Mouse (Mus musculus) adrenal gland, adult 18-20 months (tissue): ENCODE results near the gene Ptpn11. TPM values are rescaled to one million over a fixed set of nuclear protein-coding genes. Genes with fewer than 3 reads are reported as not detected.
"Not testable (repeated sequence)": the region's sequence is repeated elsewhere in the genome, so short reads cannot be mapped to it uniquely, and the experiment has no call there.

Experiments used
- DNase-seq, 2 experiments: peaks; one replicate each; pipeline ENCODE4 v3.0.0; 2021 to 2022; ENCODE audit warnings: low spot score in 2 of 2
- total RNA-seq, 2 experiments: library from RNA; stranded (reverse); gene quantifications; 1 replicate in 1 of 2; 2 replicates in 1 of 2; pipeline ENCODE4 v1.2.3; 2021

Gene Ptpn11
- total RNA-seq, 2 experiments from 2014 or later = 115 to 136 TPM

- DNase-seq = peak; percentile 69 to 72
Observed at GRCm38 (mm10) chr5:121215380-121216125, 24.4 kb upstream of the Ptpn11 start.

- DNase-seq = no peak
Observed at GRCm38 (mm10) chr5:121214707-121215106, 23.5 kb upstream of the Ptpn11 start.

- DNase-seq = no peak
Observed at GRCm38 (mm10) chr5:121212108-121212507, 20.9 kb upstream of the Ptpn11 start.

GRCm38 (mm10) chr5:121210601-121210924, 19.4 kb upstream of the Ptpn11 start:
- DNase-seq = no peak

GRCm38 (mm10) chr5:121209755-121210600, 18.8 kb upstream of the Ptpn11 start:
- no peak for DNase-seq

GRCm38 (mm10) chr5:121206984-121207383, 15.8 kb upstream of the Ptpn11 start:
- DNase-seq = no peak

GRCm38 (mm10) chr5:121206540-121206939, 15.3 kb upstream of the Ptpn11 start:
- DNase-seq = no peak

GRCm38 (mm10) chr5:121205537-121206130, 14.4 kb upstream of the Ptpn11 start:
- not testable (repeated sequence) for DNase-seq

GRCm38 (mm10) chr5:121204132-121205089, 13.2 kb upstream of the Ptpn11 start, which contains the start of gene Rpl6:
Gene Rpl6, plus strand, starts transcription at chr5:121204481.
- peak; percentile 67 for DNase-seq

GRCm38 (mm10) chr5:121202467-121202866, 11.3 kb upstream of the Ptpn11 start:
- no peak for DNase-seq

GRCm38 (mm10) chr5:121201739-121202138, 10.5 kb upstream of the Ptpn11 start:
- no peak for DNase-seq

- DNase-seq = no peak
Observed at GRCm38 (mm10) chr5:121198376-121198775, 7.2 kb upstream of the Ptpn11 start.

- no peak for DNase-seq
Observed at GRCm38 (mm10) chr5:121197337-121197736, 6.1 kb upstream of the Ptpn11 start.

- no peak for DNase-seq
Observed at GRCm38 (mm10) chr5:121196764-121197163, 5.6 kb upstream of the Ptpn11 start.

GRCm38 (mm10) chr5:121194173-121194572, 3.0 kb upstream of the Ptpn11 start:
- DNase-seq = no peak

GRCm38 (mm10) chr5:121191584-121191906, 348 bp upstream of the Ptpn11 start:
- peak in 1 of 2 experiments; percentile 35 for DNase-seq

GRCm38 (mm10) chr5:121190210-121190835, 874 bp downstream of the Ptpn11 start:
- no peak for DNase-seq

- DNase-seq = no peak
Observed at GRCm38 (mm10) chr5:121189182-121189581, 2.0 kb downstream of the Ptpn11 start.

GRCm38 (mm10) chr5:121188265-121188664, 2.9 kb downstream of the Ptpn11 start:
- DNase-seq = no peak

- no peak for DNase-seq
Observed at GRCm38 (mm10) chr5:121187580-121188001, 3.6 kb downstream of the Ptpn11 start.
